Mouse (Mus musculus) neural tube, embryonic 11.5 days (tissue): Measurements from ENCODE around the gene Ets1. TPM values are rescaled to one million over a fixed set of nuclear protein-coding genes. Genes with fewer than 3 reads are reported as not detected.

ENCODE experiments used
- ATAC-seq: fragments of 200-750 bp; cut with Nextera tagmentation; 2 replicates; pipeline ENCODE4 v1.8.0; 2017; ENCODE audit warnings: moderate number of reproducible peaks, mild to moderate bottlenecking, moderate TSS enrichment, moderate library complexity; ENCODE audit not compliant: insufficient read depth, low FRiP score, low TSS enrichment
- DNase-seq: peaks from one replicate; pipeline ENCODE4 v3.0.0-alpha.2; 2015; ENCODE audit warnings: low spot score
- H3K27ac ChIP-seq: fragments of 300-500 bp; sonication (generic); 2 replicates; pipeline ENCODE4 v1.5.1; 2014; ENCODE audit warnings: low read depth, mild to moderate bottlenecking, low read length
- H3K27me3 ChIP-seq: fragments of 300-500 bp; sonication (generic); 2 replicates; pipeline ENCODE4 v1.6.1; 2014; ENCODE audit warnings: mild to moderate bottlenecking, low read length, mixed read lengths; ENCODE audit not compliant: control insufficient read depth, insufficient read depth
- H3K36me3 ChIP-seq: fragments of 300-500 bp; sonication (generic); 2 replicates; pipeline ENCODE4 v1.6.1; 2014; ENCODE audit warnings: mild to moderate bottlenecking, low read length, moderate library complexity, mixed read lengths; ENCODE audit not compliant: control insufficient read depth, insufficient read depth
- H3K4me1 ChIP-seq: fragments of 300-500 bp; sonication (generic); 2 replicates; pipeline ENCODE4 v1.6.1; 2014; ENCODE audit warnings: low read length, mixed read lengths; ENCODE audit not compliant: control insufficient read depth, insufficient read depth
- H3K4me2 ChIP-seq: fragments of 300-500 bp; sonication (generic); 2 replicates; pipeline ENCODE4 v1.6.1; 2014; ENCODE audit warnings: low read depth, mild to moderate bottlenecking, moderate library complexity
- H3K4me3 ChIP-seq: fragments of 300-500 bp; sonication (generic); 2 replicates; pipeline ENCODE4 v1.5.1; 2014; ENCODE audit warnings: low read depth, low read length
- H3K9ac ChIP-seq: fragments of 300-500 bp; sonication (generic); 2 replicates; pipeline ENCODE4 v1.6.1; 2014; ENCODE audit warnings: mild to moderate bottlenecking, low read length
- H3K9me3 ChIP-seq: fragments of 300-500 bp; sonication (generic); 2 replicates; pipeline ENCODE4 v1.6.1; 2016; ENCODE audit warnings: low read length; ENCODE audit not compliant: control insufficient read depth
- WGBS: fragments of 180-500 bp; shearing (Covaris S2); extraction: QIAGEN DNeasy Blood & Tissue Kit; methylation state at CpG from one replicate; pipeline ENCODE4 v1.1.7; 2014; 5-methylcytosine and 5-hydroxymethylcytosine counted together
- polyA plus RNA-seq: library from polyadenylated mRNA; unstranded; fragments of >200 nt; fragmentation: Nextera tagmentation; extraction: Ambion mirVana; gene quantifications from 2 replicates; pipeline ENCODE4 v1.2.1, GENCODE M21; 2014

Ets1 gene
- polyA plus RNA-seq, 1 experiment from 2014 or later, result 34.4 TPM

- 73% methylated on average over 6 of the region's 6 CpGs for WGBS
- Histone ChIP-seq H3K4me2 (no peak overlapping the region), H3K36me3 (no peaks in the 10 kb centered on the region), H3K4me1 (no peaks in the 10 kb centered on the region; the same call in 1 of the 2 replicates), H3K4me3 (no peak overlapping the region), H3K27me3 (no peaks in the 10 kb centered on the region), H3K9me3 (no peaks in the 10 kb centered on the region), H3K27ac (no peak overlapping the region), H3K9ac (no peak overlapping the region)
- no peak for DNase-seq
- no peak for ATAC-seq
Observed at GRCm38 (mm10) chr9:32612861-32613421, 23.1 kb upstream of the Ets1 start.

- Histone ChIP-seq H3K4me1 (no peaks in the 10 kb centered on the region; the same call in 1 of the 2 replicates), H3K27me3 (no peaks in the 10 kb centered on the region), H3K36me3 (no peaks in the 10 kb centered on the region), H3K9ac (no peak overlapping the region), H3K4me2 (no peak overlapping the region), H3K9me3 (no peaks in the 10 kb centered on the region), H3K4me3 (no peak overlapping the region), H3K27ac (no peak overlapping the region)
- 90% methylated on average over 9 of the region's 9 CpGs for WGBS
- ATAC-seq, result no peak
- no peak for DNase-seq
Observed at GRCm38 (mm10) chr9:32614191-32614590, 21.8 kb upstream of the Ets1 start.

- ATAC-seq (no peak), DNase-seq (no peak)
- Histone ChIP-seq H3K36me3 (no peaks in the 10 kb centered on the region), H3K27ac (no peak overlapping the region), H3K4me1 (no peaks in the 10 kb centered on the region; the same call in 1 of the 2 replicates), H3K4me3 (no peak overlapping the region), H3K27me3 (no peaks in the 10 kb centered on the region), H3K9me3 (no peaks in the 10 kb centered on the region), H3K9ac (no peak overlapping the region), H3K4me2 (no peak overlapping the region)
- WGBS, result 94% methylated on average over 6 of the region's 6 CpGs
Observed at GRCm38 (mm10) chr9:32615461-32615860, 20.6 kb upstream of the Ets1 start.

- Histone ChIP-seq H3K36me3 (no peaks in the 10 kb centered on the region), H3K4me1 (no peaks in the 10 kb centered on the region; the same call in 1 of the 2 replicates), H3K4me3 (no peak overlapping the region), H3K9me3 (no peaks in the 10 kb centered on the region), H3K4me2 (no peak overlapping the region), H3K9ac (no peak overlapping the region), H3K27ac (no peak overlapping the region), H3K27me3 (no peaks in the 10 kb centered on the region)
- DNase-seq, result no peak
- ATAC-seq, result no peak
- 53% methylated on average over 7 of the region's 7 CpGs for WGBS
Observed at GRCm38 (mm10) chr9:32615986-32616385, 20.0 kb upstream of the Ets1 start.

GRCm38 (mm10) chr9:32616516-32617429 is 19.2 kb upstream of the Ets1 start:
- DNase-seq, result no peak
- H3K27me3 ChIP-seq, result no peaks in the 10 kb centered on the region
- 94% methylated on average over 5 of the region's 5 CpGs for WGBS

GRCm38 (mm10) chr9:32617430-32617768 is 18.6 kb upstream of the Ets1 start:
- Histone ChIP-seq H3K4me2 (no peak overlapping the region), H3K4me1 (no peaks in the 10 kb centered on the region; the same call in 1 of the 2 replicates), H3K27me3 (no peaks in the 10 kb centered on the region), H3K36me3 (no peaks in the 10 kb centered on the region), H3K4me3 (no peak overlapping the region), H3K9ac (no peak overlapping the region), H3K9me3 (no peaks in the 10 kb centered on the region), H3K27ac (no peak overlapping the region)
- 74% methylated on average over 5 of the region's 5 CpGs for WGBS
- DNase-seq (no peak), ATAC-seq (no peak)

More at GRCm38 (mm10) chr9:32616516-32617429, 19.2 kb upstream of the Ets1 start:
- ATAC-seq, result no peak
- no peak overlapping the region for H3K9ac ChIP-seq
- H3K27ac ChIP-seq, result no peak overlapping the region
- H3K4me3 ChIP-seq, result no peak overlapping the region
- H3K36me3 ChIP-seq, result no peaks in the 10 kb centered on the region
- H3K4me2 ChIP-seq, result no peak overlapping the region
- no peaks in the 10 kb centered on the region for H3K9me3 ChIP-seq
- H3K4me1 ChIP-seq, result no peaks in the 10 kb centered on the region; the same call in 1 of the 2 replicates

GRCm38 (mm10) chr9:32618544-32619120 is 17.4 kb upstream of the Ets1 start:
- H3K36me3 ChIP-seq, result no peaks in the 10 kb centered on the region
- ATAC-seq (no peak), DNase-seq (no peak)
- 88% methylated on average over 9 of the region's 9 CpGs for WGBS
- H3K4me3 ChIP-seq, result no peak overlapping the region
- H3K9ac ChIP-seq, result no peak overlapping the region
- H3K4me1 ChIP-seq, result no peaks in the 10 kb centered on the region
- H3K9me3 ChIP-seq, result no peaks in the 10 kb centered on the region
- no peak overlapping the region for H3K4me2 ChIP-seq
- no peak overlapping the region for H3K27ac ChIP-seq
- no peaks in the 10 kb centered on the region for H3K27me3 ChIP-seq

GRCm38 (mm10) chr9:32619661-32620060 is 16.4 kb upstream of the Ets1 start:
- H3K4me3 ChIP-seq, result no peak overlapping the region
- no peaks in the 10 kb centered on the region for H3K9me3 ChIP-seq
- no peak overlapping the region for H3K9ac ChIP-seq
- WGBS, result 90% methylated on average over 6 of the region's 6 CpGs
- H3K27ac ChIP-seq, result no peak overlapping the region
- no peaks in the 10 kb centered on the region for H3K27me3 ChIP-seq
- no peak for DNase-seq
- ATAC-seq, result no peak
- no peaks in the 10 kb centered on the region for H3K36me3 ChIP-seq
- no peaks in the 10 kb centered on the region for H3K4me1 ChIP-seq
- H3K4me2 ChIP-seq, result no peak overlapping the region
